Mouse (Mus musculus): ENCODE measurements around the gene Rem2. TPM values are rescaled to one million over a fixed set of nuclear protein-coding genes. Genes with fewer than 3 reads are reported as not detected.
A peak's percentile ranks its signal among the peaks of the same experiment; 100 is the strongest.

Rem2 gene
- polyA plus RNA-seq, 1 experiment from 2014 or later: 40.0 TPM

DNA sequence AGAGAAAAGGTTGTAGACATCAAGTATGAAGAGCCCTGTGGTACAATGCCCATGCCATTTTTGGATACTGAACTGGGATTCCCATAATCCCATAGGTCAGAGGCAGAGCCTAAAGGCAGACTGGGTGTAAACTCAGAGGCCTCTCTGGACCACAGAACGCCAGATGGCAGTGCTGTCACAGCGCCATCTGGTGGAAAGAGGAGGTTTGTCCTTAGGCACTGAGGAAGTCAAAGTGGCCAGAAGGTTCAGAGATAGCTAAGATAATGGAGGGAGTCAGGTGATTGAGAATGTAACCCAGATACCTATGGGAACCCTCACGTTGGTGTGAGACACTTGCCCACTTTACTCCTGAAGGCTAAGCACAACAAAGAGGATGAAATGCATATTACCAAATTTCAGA is 18.3 kb downstream of the Rem2 start:
- H3K36me3 ChIP-seq (ENCODE audit: control insufficient read depth, insufficient read depth, low read length): no peaks in the 10 kb centered on the region; the same call in 1 of the 2 replicates
- no peaks in the 10 kb centered on the region for H3K27me3 ChIP-seq (ENCODE audit: control insufficient read depth, insufficient read depth, low read length)
- H3K27ac ChIP-seq (ENCODE audit: low read depth, low read length): no peak overlapping the region
- no peak overlapping the region for H3K4me3 ChIP-seq (ENCODE audit: low read depth, low read length)
- WGBS: 0% methylated on average over 3 of the region's 3 CpGs
- no peak overlapping the region for H3K4me2 ChIP-seq (replicated peaks; ENCODE audit: low read depth, low read length)
- DNase-seq (ENCODE audit: low spot score) (peak; percentile 86), ATAC-seq (ENCODE audit: low FRiP score) (peak; percentile 64; the same call in 1 of the 2 replicates)
- H3K9me3 ChIP-seq (ENCODE audit: control insufficient read depth, low read length): no peaks in the 10 kb centered on the region
- no peaks in the 10 kb centered on the region for H3K4me1 ChIP-seq (replicated peaks; ENCODE audit: control insufficient read depth, insufficient read depth, low read length)
- no peak overlapping the region for H3K9ac ChIP-seq (ENCODE audit: low read depth, low read length)

GRCm38 (mm10) chr14:54496706-54497105 is 20.8 kb downstream of the Rem2 start:
- WGBS: 87% methylated on average over 14 of the region's 14 CpGs
- no peak overlapping the region for H3K4me2 ChIP-seq (replicated peaks; ENCODE audit: low read depth, low read length)
- no peak for ATAC-seq (ENCODE audit: low FRiP score)
- H3K4me1 ChIP-seq (replicated peaks; ENCODE audit: control insufficient read depth, insufficient read depth, low read length): no peaks in the 10 kb centered on the region
- H3K36me3 ChIP-seq (ENCODE audit: control insufficient read depth, insufficient read depth, low read length): no peaks in the 10 kb centered on the region; the same call in 1 of the 2 replicates
- no peak for DNase-seq (ENCODE audit: low spot score)
- no peaks in the 10 kb centered on the region for H3K27me3 ChIP-seq (ENCODE audit: control insufficient read depth, insufficient read depth, low read length)
- H3K9me3 ChIP-seq (ENCODE audit: control insufficient read depth, low read length): no peaks in the 10 kb centered on the region
- H3K27ac ChIP-seq (ENCODE audit: low read depth, low read length): no peak overlapping the region
- no peak overlapping the region for H3K4me3 ChIP-seq (ENCODE audit: low read depth, low read length)
- no peak overlapping the region for H3K9ac ChIP-seq (ENCODE audit: low read depth, low read length)

GRCm38 (mm10) chr14:54499330-54499729 is 23.4 kb downstream of the Rem2 start:
- WGBS: 80% methylated on average over 2 of the region's 2 CpGs
- Histone ChIP-seq H3K27me3 (ENCODE audit: control insufficient read depth, insufficient read depth, low read length) (no peaks in the 10 kb centered on the region), H3K4me2 (replicated peaks; ENCODE audit: low read depth, low read length) (no peak overlapping the region), H3K27ac (ENCODE audit: low read depth, low read length) (no peak overlapping the region), H3K36me3 (ENCODE audit: control insufficient read depth, insufficient read depth, low read length) (no peaks in the 10 kb centered on the region; the same call in 1 of the 2 replicates), H3K9ac (ENCODE audit: low read depth, low read length) (no peak overlapping the region), H3K4me1 (replicated peaks; ENCODE audit: control insufficient read depth, insufficient read depth, low read length) (no peaks in the 10 kb centered on the region), H3K9me3 (ENCODE audit: control insufficient read depth, low read length) (no peaks in the 10 kb centered on the region), H3K4me3 (ENCODE audit: low read depth, low read length) (no peak overlapping the region)
- ATAC-seq (ENCODE audit: low FRiP score) (no peak), DNase-seq (ENCODE audit: low spot score) (no peak)

DNA sequence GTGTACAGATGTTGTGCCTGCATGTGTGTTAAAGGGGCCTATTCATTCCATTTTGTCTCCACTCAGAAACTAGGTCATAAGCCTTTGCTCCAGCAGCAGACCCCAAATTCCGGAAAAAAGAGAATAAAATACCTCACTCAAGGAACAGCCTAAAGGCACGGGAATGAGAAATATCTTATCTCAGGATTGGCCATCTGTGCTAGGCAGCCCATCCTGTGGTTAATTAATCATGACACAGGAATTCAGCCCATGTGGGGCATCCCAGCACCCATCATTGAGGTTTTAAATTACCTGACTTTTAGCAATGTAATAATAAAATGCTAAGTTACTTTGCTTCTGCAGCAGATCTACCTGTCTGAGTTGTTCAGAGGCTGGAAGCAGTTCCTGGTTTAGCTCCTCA is 25.5 kb downstream of the Rem2 start:
- WGBS: 63% methylated on average over 2 of the region's 2 CpGs
- ATAC-seq (ENCODE audit: low FRiP score) (no peak), DNase-seq (ENCODE audit: low spot score) (no peak)

DNA sequence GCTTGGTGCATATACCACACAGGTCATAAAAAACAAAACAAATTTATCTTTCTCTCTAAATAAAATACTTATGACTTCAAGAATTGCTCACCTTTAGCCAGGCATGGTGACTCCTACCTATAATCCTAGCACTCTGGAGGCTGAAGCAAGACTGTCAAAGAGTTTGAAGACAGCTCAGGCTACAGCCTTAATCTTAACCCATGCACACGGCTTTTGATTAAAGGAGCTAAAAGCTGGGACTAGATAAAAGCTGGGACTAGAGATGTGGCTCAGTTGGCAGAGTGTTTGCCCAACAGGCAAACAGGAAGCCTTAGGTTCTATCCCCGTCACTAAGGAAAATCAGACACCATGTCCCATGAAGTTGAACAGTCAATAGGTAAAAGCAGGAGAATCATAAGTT is 27.2 kb downstream of the Rem2 start:
- Histone ChIP-seq H3K27me3 (ENCODE audit: control insufficient read depth, insufficient read depth, low read length) (no peaks in the 10 kb centered on the region), H3K9ac (ENCODE audit: low read depth, low read length) (no peak overlapping the region), H3K4me2 (replicated peaks; ENCODE audit: low read depth, low read length) (no peak overlapping the region), H3K4me3 (ENCODE audit: low read depth, low read length) (no peak overlapping the region), H3K27ac (ENCODE audit: low read depth, low read length) (no peak overlapping the region), H3K4me1 (replicated peaks; ENCODE audit: control insufficient read depth, insufficient read depth, low read length) (no peaks in the 10 kb centered on the region), H3K36me3 (ENCODE audit: control insufficient read depth, insufficient read depth, low read length) (peaks cover 7% of the 10 kb centered on the region; the same call in 1 of the 2 replicates), H3K9me3 (ENCODE audit: control insufficient read depth, low read length) (no peaks in the 10 kb centered on the region)
- ATAC-seq (ENCODE audit: low FRiP score): no peak
- DNase-seq (ENCODE audit: low spot score): no peak
- WGBS: 78% methylated on average over 2 of the region's 2 CpGs

More for the DNA sequence above, 25.5 kb downstream of the Rem2 start:
- H3K36me3 ChIP-seq (ENCODE audit: control insufficient read depth, insufficient read depth, low read length): no peaks in the 10 kb centered on the region; the same call in 1 of the 2 replicates
- no peak overlapping the region for H3K27ac ChIP-seq (ENCODE audit: low read depth, low read length)
- no peaks in the 10 kb centered on the region for H3K27me3 ChIP-seq (ENCODE audit: control insufficient read depth, insufficient read depth, low read length)
- no peak overlapping the region for H3K4me2 ChIP-seq (replicated peaks; ENCODE audit: low read depth, low read length)
- no peak overlapping the region for H3K4me3 ChIP-seq (ENCODE audit: low read depth, low read length)
- H3K9me3 ChIP-seq (ENCODE audit: control insufficient read depth, low read length): no peaks in the 10 kb centered on the region
- no peaks in the 10 kb centered on the region for H3K4me1 ChIP-seq (replicated peaks; ENCODE audit: control insufficient read depth, insufficient read depth, low read length)
- H3K9ac ChIP-seq (ENCODE audit: low read depth, low read length): no peak overlapping the region

GRCm38 (mm10) chr14:54509774-54510173 is 33.9 kb downstream of the Rem2 start:
- no peak overlapping the region for H3K4me2 ChIP-seq (replicated peaks; ENCODE audit: low read depth, low read length)
- no peaks in the 10 kb centered on the region for H3K27me3 ChIP-seq (ENCODE audit: control insufficient read depth, insufficient read depth, low read length)
- H3K9ac ChIP-seq (ENCODE audit: low read depth, low read length): no peak overlapping the region
- WGBS: 96% methylated on average over 9 of the region's 9 CpGs
- ATAC-seq (ENCODE audit: low FRiP score): no peak
- no peak for DNase-seq (ENCODE audit: low spot score)
- no peak overlapping the region for H3K27ac ChIP-seq (ENCODE audit: low read depth, low read length)
- no peaks in the 10 kb centered on the region for H3K9me3 ChIP-seq (ENCODE audit: control insufficient read depth, low read length)
- no peak overlapping the region for H3K4me3 ChIP-seq (ENCODE audit: low read depth, low read length)
- no peaks in the 10 kb centered on the region for H3K4me1 ChIP-seq (replicated peaks; ENCODE audit: control insufficient read depth, insufficient read depth, low read length)
- peaks cover 42% of the 10 kb centered on the region for H3K36me3 ChIP-seq (ENCODE audit: control insufficient read depth, insufficient read depth, low read length)

DNA sequence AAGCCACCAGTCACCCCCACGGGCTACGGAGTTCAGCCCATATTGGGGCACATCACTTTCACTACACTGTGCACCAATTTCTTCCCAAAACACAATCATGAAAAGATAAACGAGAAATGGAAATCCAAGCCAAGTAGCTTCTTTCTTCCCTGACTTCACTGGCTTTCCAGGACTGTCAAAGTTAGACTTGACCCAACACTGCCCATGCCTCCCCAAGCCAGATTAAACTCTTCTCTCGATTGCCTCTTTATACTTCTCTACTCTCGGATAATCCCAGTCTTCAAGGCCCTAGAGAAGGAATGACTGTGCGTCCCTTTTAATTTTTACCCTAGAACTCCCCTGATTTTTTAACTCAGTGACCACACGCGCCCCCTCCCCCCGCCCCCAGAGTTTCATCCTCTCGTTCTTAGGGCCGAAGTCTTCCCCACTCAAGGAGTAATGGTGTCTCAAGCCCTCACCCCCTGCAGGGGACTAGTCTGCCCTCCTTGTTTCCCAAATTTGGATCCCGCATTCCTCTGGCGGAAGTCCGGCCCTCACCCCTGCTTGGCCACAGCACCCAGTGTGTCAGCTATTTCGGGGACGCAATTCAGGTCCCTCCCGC is 40.9 kb downstream of the Rem2 start:
- Histone ChIP-seq H3K36me3 (ENCODE audit: control insufficient read depth, insufficient read depth, low read length) (peaks cover 16% of the 10 kb centered on the region), H3K4me1 (replicated peaks; ENCODE audit: control insufficient read depth, insufficient read depth, low read length) (0 out of 2 replicates have a peak, but pooled peaks cover 3% of the 10 kb centered on the region), H3K4me3 (ENCODE audit: low read depth, low read length) (peak overlapping the region; percentile 55), H3K4me2 (replicated peaks; ENCODE audit: low read depth, low read length) (peak overlapping the region; percentile 57), H3K9me3 (ENCODE audit: control insufficient read depth, low read length) (no peaks in the 10 kb centered on the region), H3K9ac (ENCODE audit: low read depth, low read length) (peak overlapping the region; percentile 62), H3K27ac (ENCODE audit: low read depth, low read length) (no peak overlapping the region), H3K27me3 (ENCODE audit: control insufficient read depth, insufficient read depth, low read length) (no peaks in the 10 kb centered on the region)
- no peak for DNase-seq (ENCODE audit: low spot score)
- peak; percentile 10 for ATAC-seq (ENCODE audit: low FRiP score)
- WGBS: 6% methylated on average over 17 of the region's 17 CpGs

DNA sequence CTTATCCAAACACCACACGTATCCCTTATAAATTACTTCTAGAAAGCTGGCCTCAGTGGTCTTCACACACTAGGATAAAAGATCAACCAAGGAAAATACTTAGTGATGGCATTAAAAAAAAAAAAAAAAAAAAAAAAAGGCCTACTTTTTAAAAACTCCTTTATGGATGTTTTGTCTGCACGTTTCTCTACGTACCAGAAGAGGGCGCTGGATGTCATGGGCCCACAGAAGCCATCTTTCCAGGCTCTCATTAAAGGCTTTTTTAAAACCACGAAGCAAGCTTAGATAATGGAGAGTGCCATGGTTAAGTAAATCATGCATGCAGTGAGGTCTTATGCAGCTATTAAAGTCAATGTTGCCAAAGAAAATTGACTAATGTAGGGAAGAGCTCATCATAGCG is 47.7 kb downstream of the Rem2 start:
- no peaks in the 10 kb centered on the region for H3K9me3 ChIP-seq (ENCODE audit: control insufficient read depth, low read length)
- no peak overlapping the region for H3K4me2 ChIP-seq (replicated peaks; ENCODE audit: low read depth, low read length)
- ATAC-seq (ENCODE audit: low FRiP score) (no peak), DNase-seq (ENCODE audit: low spot score) (no peak)
- no peaks in the 10 kb centered on the region for H3K36me3 ChIP-seq (ENCODE audit: control insufficient read depth, insufficient read depth, low read length)
- H3K4me3 ChIP-seq (ENCODE audit: low read depth, low read length): no peak overlapping the region
- H3K9ac ChIP-seq (ENCODE audit: low read depth, low read length): no peak overlapping the region
- H3K27ac ChIP-seq (ENCODE audit: low read depth, low read length): no peak overlapping the region
- 33% methylated on average over 6 of the region's 6 CpGs for WGBS
- H3K4me1 ChIP-seq (replicated peaks; ENCODE audit: control insufficient read depth, insufficient read depth, low read length): no peaks in the 10 kb centered on the region; the same call in 1 of the 2 replicates
- H3K27me3 ChIP-seq (ENCODE audit: control insufficient read depth, insufficient read depth, low read length): no peaks in the 10 kb centered on the region

Measured in hindbrain, embryonic 11.5 days (tissue).